Mouse (Mus musculus) neural tube, embryonic 11.5 days (tissue): ENCODE results near the gene Bag6. TPM values are rescaled to one million over a fixed set of nuclear protein-coding genes. Genes with fewer than 3 reads are reported as not detected.

Experiments used
- ATAC-seq: fragments of 200-750 bp; cut with Nextera tagmentation; 2 replicates; pipeline ENCODE4 v1.8.0; 2017; ENCODE audit warnings: moderate number of reproducible peaks, mild to moderate bottlenecking, moderate TSS enrichment, moderate library complexity; ENCODE audit not compliant: insufficient read depth, low FRiP score, low TSS enrichment
- DNase-seq: peaks from one replicate; pipeline ENCODE4 v3.0.0-alpha.2; 2015; ENCODE audit warnings: low spot score
- H3K27ac ChIP-seq: fragments of 300-500 bp; sonication (generic); 2 replicates; pipeline ENCODE4 v1.5.1; 2014; ENCODE audit warnings: low read depth, mild to moderate bottlenecking, low read length
- H3K27me3 ChIP-seq: fragments of 300-500 bp; sonication (generic); 2 replicates; pipeline ENCODE4 v1.6.1; 2014; ENCODE audit warnings: mild to moderate bottlenecking, low read length, mixed read lengths; ENCODE audit not compliant: control insufficient read depth, insufficient read depth
- H3K36me3 ChIP-seq: fragments of 300-500 bp; sonication (generic); 2 replicates; pipeline ENCODE4 v1.6.1; 2014; ENCODE audit warnings: mild to moderate bottlenecking, low read length, moderate library complexity, mixed read lengths; ENCODE audit not compliant: control insufficient read depth, insufficient read depth
- H3K4me1 ChIP-seq: fragments of 300-500 bp; sonication (generic); 2 replicates; pipeline ENCODE4 v1.6.1; 2014; ENCODE audit warnings: low read length, mixed read lengths; ENCODE audit not compliant: control insufficient read depth, insufficient read depth
- H3K4me2 ChIP-seq: fragments of 300-500 bp; sonication (generic); 2 replicates; pipeline ENCODE4 v1.6.1; 2014; ENCODE audit warnings: low read depth, mild to moderate bottlenecking, moderate library complexity
- H3K4me3 ChIP-seq: fragments of 300-500 bp; sonication (generic); 2 replicates; pipeline ENCODE4 v1.5.1; 2014; ENCODE audit warnings: low read depth, low read length
- H3K9ac ChIP-seq: fragments of 300-500 bp; sonication (generic); 2 replicates; pipeline ENCODE4 v1.6.1; 2014; ENCODE audit warnings: mild to moderate bottlenecking, low read length
- H3K9me3 ChIP-seq: fragments of 300-500 bp; sonication (generic); 2 replicates; pipeline ENCODE4 v1.6.1; 2016; ENCODE audit warnings: low read length; ENCODE audit not compliant: control insufficient read depth
- WGBS: fragments of 180-500 bp; shearing (Covaris S2); extraction: QIAGEN DNeasy Blood & Tissue Kit; methylation state at CpG from one replicate; pipeline ENCODE4 v1.1.7; 2014; 5-methylcytosine and 5-hydroxymethylcytosine counted together
- polyA plus RNA-seq: library from polyadenylated mRNA; unstranded; fragments of >200 nt; fragmentation: Nextera tagmentation; extraction: Ambion mirVana; gene quantifications from 2 replicates; pipeline ENCODE4 v1.2.1, GENCODE M21; 2014

The Bag6 gene
- polyA plus RNA-seq, 1 experiment from 2014 or later = 99.4 TPM

DNA sequence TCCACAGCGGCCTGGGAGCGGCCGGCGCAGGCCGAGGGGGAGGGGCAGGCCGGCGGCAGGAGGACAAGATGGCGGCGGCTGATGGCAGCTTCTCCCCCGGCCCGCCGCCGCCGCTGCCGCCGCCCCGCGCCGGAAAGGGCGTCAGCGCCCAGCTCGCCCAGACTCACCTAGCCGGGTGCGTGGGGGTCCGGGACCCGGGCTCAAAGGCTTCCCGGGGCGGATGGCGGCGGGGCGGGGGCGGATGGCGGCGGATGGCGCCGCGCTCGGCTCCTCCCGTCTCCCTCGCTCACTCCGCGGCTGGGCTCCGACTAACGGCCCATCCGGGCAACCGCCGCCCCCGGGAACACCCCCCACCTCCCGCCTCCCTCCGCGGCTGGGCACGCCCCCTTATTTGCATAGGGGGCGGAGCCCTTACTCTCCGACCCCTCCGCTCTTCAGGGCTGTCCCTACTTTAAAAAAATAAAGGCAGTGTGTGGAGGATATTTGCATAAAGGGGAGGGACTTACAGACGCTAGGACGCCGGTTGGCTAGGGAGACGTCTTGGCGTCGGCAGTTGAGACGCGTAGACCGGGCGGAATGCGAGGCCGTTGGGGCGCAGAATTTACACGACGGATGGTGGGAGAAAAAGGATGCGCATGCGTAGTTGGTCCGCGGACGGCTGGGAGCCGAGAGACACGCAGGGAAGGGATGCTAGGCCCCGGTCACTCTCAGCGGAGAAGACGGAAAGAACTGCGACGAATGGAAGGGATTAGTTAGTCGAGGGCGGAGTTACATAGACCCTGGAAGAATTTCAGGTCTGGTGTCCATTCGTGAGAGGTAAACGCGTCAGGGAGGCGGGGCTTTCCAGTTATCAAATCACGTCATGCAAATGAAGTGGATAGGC lies 29.8 kb downstream of the Bag6 start, which contains the start of gene Prrc2a:
Gene Prrc2a (minus strand): TSS at position 330 of the 883 bp plus-strand sequence.
- DNase-seq (peak; percentile 98), ATAC-seq (peak; percentile 94)
- H3K4me1 ChIP-seq = peaks cover 16% of the 10 kb centered on the region
- no peaks in the 10 kb centered on the region for H3K9me3 ChIP-seq
- H3K9ac ChIP-seq = peak within 1 kb of the TSS; percentile 99
- H3K27me3 ChIP-seq = no peaks in the 10 kb centered on the region
- WGBS = under 1% methylated on average over 67 of the region's 89 CpGs
- peaks cover 19% of the 10 kb centered on the region for H3K36me3 ChIP-seq
- peak within 1 kb of the TSS; percentile 86 for H3K4me3 ChIP-seq
- H3K4me2 ChIP-seq = peak within 1 kb of the TSS; percentile 79
- peak within 1 kb of the TSS; percentile 93 for H3K27ac ChIP-seq

DNA sequence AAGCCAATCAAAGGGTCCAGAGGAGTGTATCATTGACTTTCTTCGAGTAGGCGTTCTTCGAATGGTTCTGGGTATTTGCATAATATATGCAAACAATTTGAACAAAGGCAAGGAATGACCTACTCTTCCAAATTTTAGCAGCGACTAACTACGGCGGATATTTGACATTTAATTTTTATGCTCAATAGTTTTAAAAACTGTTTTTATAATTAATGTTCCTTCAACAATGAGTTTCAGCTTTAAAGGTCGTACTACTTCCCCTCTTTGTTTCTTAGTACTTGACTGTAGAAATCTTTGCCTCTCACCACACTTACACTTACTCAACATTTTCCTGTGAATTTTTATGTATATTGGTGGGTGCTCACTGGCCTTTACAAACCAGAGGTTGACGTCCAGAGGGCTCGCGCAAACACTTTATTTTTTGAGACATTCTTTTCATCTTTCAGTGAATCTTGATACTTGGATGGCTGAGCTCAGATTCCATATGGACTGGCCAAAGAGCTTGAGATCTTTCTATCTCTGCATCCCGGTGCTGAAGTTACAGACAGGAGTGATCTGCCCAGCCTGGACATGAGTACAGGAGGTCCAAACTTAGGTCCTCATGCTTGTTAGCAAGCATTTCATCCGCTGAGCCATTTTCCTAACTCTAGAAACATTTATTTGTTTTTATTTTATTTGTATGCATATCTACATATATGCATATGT lies 30.6 kb downstream of the Bag6 start:
- 26% methylated on average over 12 of the region's 12 CpGs for WGBS
- Histone ChIP-seq H3K9me3 (no peaks in the 10 kb centered on the region), H3K27me3 (no peaks in the 10 kb centered on the region), H3K36me3 (peaks cover 11% of the 10 kb centered on the region), H3K9ac (peak overlapping the region; percentile 60), H3K4me1 (peaks cover 16% of the 10 kb centered on the region), H3K4me2 (peak overlapping the region; percentile 71), H3K4me3 (peak overlapping the region; percentile 86), H3K27ac (peak overlapping the region; percentile 93)
- DNase-seq (no peak), ATAC-seq (peak; percentile 79)

DNA sequence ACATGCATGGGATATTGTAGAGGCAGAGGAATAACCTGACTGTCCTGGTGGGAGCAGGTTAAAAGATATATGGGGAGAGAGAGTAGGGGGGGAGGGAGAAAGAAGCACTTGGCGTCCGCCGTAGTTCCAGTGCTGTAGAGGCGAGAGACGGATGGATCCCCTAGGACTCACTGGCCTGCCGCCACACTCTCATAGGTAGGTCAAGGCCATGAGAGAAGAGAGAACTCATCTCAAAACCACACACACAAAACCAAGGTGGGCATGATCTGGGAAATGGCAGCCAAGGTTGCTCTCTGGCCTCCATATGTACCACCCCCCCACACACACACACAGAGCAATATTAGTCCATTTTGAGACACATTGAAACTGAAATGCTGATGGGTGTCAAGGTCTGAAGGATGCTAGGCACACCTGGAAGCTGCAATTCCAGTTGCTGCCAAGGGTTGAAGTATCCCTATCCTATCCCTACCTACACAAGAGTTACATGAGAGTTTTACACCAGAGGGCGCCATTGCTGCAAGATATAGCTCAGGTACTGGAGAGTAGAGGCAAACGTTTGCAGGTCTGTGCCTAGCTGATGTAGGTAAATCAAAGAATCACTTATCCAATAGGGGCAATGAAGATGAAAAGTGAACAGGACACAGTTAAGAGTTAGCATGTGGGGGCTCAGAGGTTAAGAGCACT lies 31.5 kb downstream of the Bag6 start:
- H3K27me3 ChIP-seq = no peaks in the 10 kb centered on the region
- 63% methylated on average over 8 of the region's 8 CpGs for WGBS
- no peak overlapping the region for H3K9ac ChIP-seq
- peaks cover 16% of the 10 kb centered on the region for H3K4me1 ChIP-seq
- H3K4me3 ChIP-seq = peak overlapping the region; percentile 86
- H3K27ac ChIP-seq = peak overlapping the region; percentile 93; the same call in 1 of the 2 replicates
- peaks cover 6% of the 10 kb centered on the region for H3K36me3 ChIP-seq
- H3K4me2 ChIP-seq = peak overlapping the region; percentile 71
- no peaks in the 10 kb centered on the region for H3K9me3 ChIP-seq
- DNase-seq = peak; percentile 60
- ATAC-seq = no peak

DNA sequence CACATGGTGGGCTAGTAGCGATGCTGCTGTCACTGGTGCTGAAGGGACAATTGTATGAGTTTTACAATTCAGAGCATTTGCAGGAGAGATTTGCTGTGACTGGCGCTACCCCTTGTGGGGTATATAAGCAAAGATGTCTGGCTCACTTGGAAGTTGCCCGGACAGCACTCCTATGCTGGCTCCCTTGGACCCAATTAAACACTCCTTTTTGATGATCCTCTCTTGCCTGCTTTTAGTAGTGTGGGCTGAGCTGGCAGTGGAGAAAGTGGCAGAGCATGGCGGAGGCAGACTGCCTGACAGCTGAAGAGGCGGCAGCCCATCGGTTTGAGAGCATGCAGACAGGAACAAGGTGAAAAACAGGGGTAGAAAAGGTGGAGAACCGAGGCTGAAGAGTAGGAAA lies 32.8 kb downstream of the Bag6 start:
- H3K36me3 ChIP-seq = no peaks in the 10 kb centered on the region
- no peak for ATAC-seq
- 87% methylated on average over 7 of the region's 7 CpGs for WGBS
- peaks cover 12% of the 10 kb centered on the region for H3K4me1 ChIP-seq
- H3K4me2 ChIP-seq = no peak overlapping the region
- H3K9me3 ChIP-seq = no peaks in the 10 kb centered on the region
- no peak overlapping the region for H3K4me3 ChIP-seq
- H3K27me3 ChIP-seq = no peaks in the 10 kb centered on the region
- H3K9ac ChIP-seq = no peak overlapping the region
- no peak for DNase-seq
- no peak overlapping the region for H3K27ac ChIP-seq

DNA sequence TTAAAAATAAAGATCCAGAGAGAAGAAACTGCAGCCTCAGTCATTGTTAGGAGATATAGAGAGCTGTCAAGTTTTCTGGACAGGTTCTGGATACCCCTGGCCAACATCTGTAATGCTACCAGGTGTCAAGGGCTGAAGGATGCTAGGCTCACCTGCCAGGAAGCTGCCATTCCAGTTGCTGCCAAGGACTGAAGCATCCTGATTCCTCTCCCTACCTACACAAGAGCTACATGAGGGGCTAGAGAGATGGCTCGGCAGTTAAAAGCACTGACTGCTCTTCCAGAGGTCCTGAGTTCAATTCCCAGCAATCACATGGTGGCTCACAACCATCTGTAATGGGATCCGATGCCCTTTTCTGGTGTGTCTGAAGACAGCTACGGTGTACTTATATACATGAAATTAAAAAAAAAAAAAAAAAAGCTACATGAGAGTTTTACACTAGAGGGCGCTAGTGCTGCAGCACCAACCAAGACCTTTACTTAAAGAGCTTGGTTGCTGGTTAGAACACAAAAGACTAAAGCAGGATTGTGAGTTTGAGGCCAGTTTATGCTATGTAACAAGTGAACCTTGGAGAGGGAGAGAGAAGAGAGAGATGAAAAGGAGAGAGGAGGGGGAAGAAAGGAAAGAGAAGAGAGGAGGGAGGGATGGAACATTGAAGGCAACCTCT lies 33.7 kb downstream of the Bag6 start:
- H3K9me3 ChIP-seq = no peaks in the 10 kb centered on the region
- H3K4me3 ChIP-seq = no peak overlapping the region
- WGBS = 22% methylated on average over 4 of the region's 4 CpGs
- peaks cover 8% of the 10 kb centered on the region for H3K4me1 ChIP-seq
- H3K9ac ChIP-seq = no peak overlapping the region
- ATAC-seq = no peak
- H3K4me2 ChIP-seq = no peak overlapping the region
- DNase-seq = no peak
- H3K27me3 ChIP-seq = no peaks in the 10 kb centered on the region
- H3K27ac ChIP-seq = no peak overlapping the region
- no peaks in the 10 kb centered on the region for H3K36me3 ChIP-seq

DNA sequence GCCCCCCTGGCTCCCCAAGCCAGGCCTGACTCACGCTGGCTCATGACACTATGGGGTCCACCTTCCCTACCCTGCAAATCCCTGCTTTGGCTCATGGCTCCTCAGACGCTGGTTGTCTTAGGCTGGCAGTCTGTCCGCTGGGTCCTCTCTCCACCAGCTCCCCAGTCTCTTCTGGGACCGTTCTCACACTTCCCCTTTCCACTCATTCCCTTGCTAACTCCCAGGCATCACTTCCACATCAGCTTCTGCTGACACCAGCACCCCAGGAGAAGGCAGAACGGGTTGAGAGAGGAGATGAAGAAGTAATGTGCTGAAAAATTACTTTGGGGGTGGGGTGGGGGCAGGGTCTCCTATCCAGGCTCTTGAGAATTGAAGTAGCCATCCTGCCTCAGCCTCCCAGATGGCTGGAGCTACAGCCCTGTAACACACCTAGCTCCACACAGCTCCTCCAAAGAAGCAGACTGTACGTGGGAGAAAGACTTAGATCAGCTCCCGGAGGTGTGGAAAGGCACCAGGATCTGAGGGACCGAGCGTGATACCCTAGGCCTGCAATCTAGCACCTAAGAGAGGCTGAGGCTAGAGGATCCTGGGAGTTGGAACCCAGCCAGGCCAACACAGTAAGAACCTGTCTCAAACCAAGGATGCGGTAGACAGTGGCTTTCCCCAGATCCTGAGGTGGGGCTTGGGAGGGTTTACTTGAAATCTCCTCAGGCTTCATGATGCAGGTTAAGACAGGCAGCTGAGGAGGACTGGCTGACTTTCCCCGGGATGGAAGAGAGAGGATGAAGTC lies 37.7 kb downstream of the Bag6 start:
- Histone ChIP-seq H3K4me2 (no peak overlapping the region), H3K27me3 (no peaks in the 10 kb centered on the region), H3K9ac (no peak overlapping the region; the same call in 1 of the 2 replicates), H3K4me1 (no peaks in the 10 kb centered on the region), H3K27ac (no peak overlapping the region), H3K36me3 (no peaks in the 10 kb centered on the region), H3K4me3 (no peak overlapping the region), H3K9me3 (no peaks in the 10 kb centered on the region)
- 72% methylated on average over 11 of the region's 11 CpGs for WGBS
- no peak for ATAC-seq
- DNase-seq = no peak

DNA sequence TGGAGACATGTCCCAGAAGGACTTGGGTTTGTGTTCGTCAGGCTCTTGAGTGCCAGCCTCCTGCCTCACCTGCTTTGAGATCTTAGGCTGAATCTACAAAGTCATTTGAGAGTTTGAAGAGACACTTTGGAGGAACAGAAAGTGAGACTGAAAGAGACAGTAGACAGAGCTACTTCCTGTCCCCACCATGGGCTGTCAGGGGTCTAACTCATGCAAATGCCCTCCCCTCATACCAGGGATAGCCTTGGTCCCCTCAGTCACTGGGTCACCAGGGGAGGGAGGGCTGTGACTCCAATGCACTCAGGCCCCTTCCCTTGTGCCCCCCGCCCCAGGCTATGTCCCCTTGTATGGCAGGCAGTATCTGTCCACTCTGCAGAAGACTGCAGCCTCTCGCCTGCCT lies 38.4 kb downstream of the Bag6 start:
- DNase-seq (no peak), ATAC-seq (no peak)
- Histone ChIP-seq H3K4me3 (no peak overlapping the region), H3K27me3 (no peaks in the 10 kb centered on the region), H3K36me3 (no peaks in the 10 kb centered on the region), H3K9ac (no peak overlapping the region), H3K27ac (no peak overlapping the region), H3K9me3 (no peaks in the 10 kb centered on the region), H3K4me2 (no peak overlapping the region), H3K4me1 (no peaks in the 10 kb centered on the region)
- 75% methylated on average over 3 of the region's 3 CpGs for WGBS
